Mouse (Mus musculus): ENCODE data around the gene Siglec1.

- TF ChIP-seq CTCF (conservative IDR thresholded peaks at IDR 0.05; ENCODE audit: low read length) (no peak), POU5F1 (IDR thresholded peaks at IDR 0.05; ENCODE audit: borderline replicate concordance, low read length) (no peak), NANOG (IDR thresholded peaks at IDR 0.05; ENCODE audit: borderline replicate concordance, low read length) (no peak)
These were observed 17.5 kb upstream of the Siglec1 start for GRCm38 (mm10) chr2:131104021-131104420.

Measured in E14TG2a.4 (cell line).